Mouse (Mus musculus) hindbrain, postnatal 0 days (tissue): ENCODE measurements around the gene Tprg. TPM values are rescaled to one million over a fixed set of nuclear protein-coding genes. Genes with fewer than 3 reads are reported as not detected.

Experiments
- ATAC-seq: fragments of 200-750 bp; cut with Nextera tagmentation; 2 replicates; pipeline ENCODE4 v1.8.0; 2017; ENCODE audit warnings: mild to moderate bottlenecking, moderate TSS enrichment, moderate library complexity
- DNase-seq: peaks from one replicate; pipeline ENCODE4 v3.0.0-alpha.2; 2015; ENCODE audit warnings: low spot score
- H3K27ac ChIP-seq: fragments of 300-500 bp; sonication (generic); 2 replicates; pipeline ENCODE4 v1.5.1; 2014; ENCODE audit warnings: mild to moderate bottlenecking
- H3K27me3 ChIP-seq: fragments of 300-500 bp; sonication (generic); 2 replicates; pipeline ENCODE4 v1.6.1; 2014; ENCODE audit warnings: low read length, mixed read lengths; ENCODE audit not compliant: insufficient read depth
- H3K36me3 ChIP-seq: fragments of 300-500 bp; sonication (generic); 2 replicates; pipeline ENCODE4 v1.6.1; 2014; ENCODE audit warnings: low read length, mixed read lengths; ENCODE audit not compliant: insufficient read depth
- H3K4me1 ChIP-seq: fragments of 300-500 bp; sonication (generic); 2 replicates; pipeline ENCODE4 v1.6.1; 2014; ENCODE audit warnings: antibody characterized with exemption, low read length, mixed read lengths; ENCODE audit not compliant: insufficient read depth
- H3K4me2 ChIP-seq: fragments of 300-500 bp; sonication (generic); 2 replicates; pipeline ENCODE4 v1.6.1; 2014; ENCODE audit warnings: low read depth, mild to moderate bottlenecking, low read length, moderate library complexity, mixed read lengths
- H3K4me3 ChIP-seq: fragments of 300-500 bp; sonication (generic); 2 replicates; pipeline ENCODE4 v1.5.1; 2014; ENCODE audit warnings: low read length
- H3K9ac ChIP-seq: fragments of 300-500 bp; sonication (generic); replicated peaks from 2 replicates; pipeline ENCODE4 v1.6.1; 2014; ENCODE audit warnings: mild to moderate bottlenecking, low read length, moderate library complexity, mixed read lengths
- H3K9me3 ChIP-seq: fragments of 300-500 bp; sonication (generic); 2 replicates; pipeline ENCODE4 v1.6.1; 2016; ENCODE audit warnings: low read length, mixed read lengths
- CTCF ChIP-seq: IDR thresholded peaks from 2 replicates; pipeline ENCODE4 v1.5.1; 2016; ENCODE audit warnings: antibody characterized with exemption, control low read depth, low read depth
- WGBS: fragments of 180-500 bp; shearing (Covaris S2); extraction: QIAGEN DNeasy Blood & Tissue Kit; methylation state at CpG from one replicate; pipeline ENCODE4 v1.1.7; 2014; 5-methylcytosine and 5-hydroxymethylcytosine counted together
- polyA plus RNA-seq: library from polyadenylated mRNA; unstranded; fragments of >200 nt; fragmentation: Nextera tagmentation; extraction: Ambion mirVana; gene quantifications from 2 replicates; pipeline ENCODE4 v1.2.1, GENCODE M21; 2015
- total RNA-seq: library from RNA; depleted of rRNA; stranded (reverse); fragments of >200 nt; gene quantifications from 2 replicates; pipeline ENCODE4 v1.2.3, GENCODE M21; 2014

The Tprg gene
- total and polyA plus RNA-seq, 2 experiments from 2014 or later, result 0.13 to 0.16 TPM

DNA sequence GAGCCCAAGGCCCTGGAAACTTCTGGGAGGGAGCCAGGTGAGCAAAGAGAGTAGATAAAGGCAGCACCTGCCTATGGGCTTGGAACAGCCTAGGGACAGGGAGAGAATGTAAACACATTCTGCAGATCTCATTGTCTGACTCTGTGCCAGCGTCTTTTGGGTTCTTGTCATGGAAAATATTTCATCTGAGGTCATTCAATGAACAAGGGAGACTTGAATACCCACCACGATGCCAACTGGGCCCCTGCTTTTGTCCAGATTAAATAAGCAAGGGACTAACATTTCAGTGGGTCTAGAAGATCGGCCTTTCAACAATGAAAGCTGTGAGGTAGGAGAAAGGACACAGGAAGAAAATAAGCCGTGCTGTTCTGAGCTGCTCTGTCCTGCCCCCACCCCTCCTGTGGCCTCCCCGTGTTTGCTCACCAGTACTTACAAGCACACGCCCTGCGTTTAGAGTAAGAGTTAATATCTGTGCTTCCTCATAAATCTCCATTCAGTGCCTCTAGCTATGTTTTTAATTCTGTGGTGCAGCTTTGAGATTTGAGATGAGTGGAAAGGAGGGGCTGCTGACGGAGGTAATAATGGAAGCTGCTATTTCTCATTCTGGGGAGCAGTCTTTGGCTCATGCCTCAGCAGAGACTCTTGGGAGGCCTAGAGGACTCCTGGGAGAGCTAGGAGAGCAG, 120.7 kb downstream of the Tprg start:
- H3K27me3 ChIP-seq, result no peaks in the 10 kb centered on the region
- DNase-seq, result peak; percentile 49
- TF ChIP-seq CTCF, result no peak
- H3K4me1 ChIP-seq, result peaks cover 7% of the 10 kb centered on the region; the same call in 1 of the 2 replicates
- H3K36me3 ChIP-seq, result no peaks in the 10 kb centered on the region
- no peaks in the 10 kb centered on the region for H3K9me3 ChIP-seq
- ATAC-seq, result peak; percentile 77
- H3K9ac ChIP-seq, result no peak overlapping the region
- peak overlapping the region; percentile 8; the same call in 1 of the 2 replicates for H3K4me2 ChIP-seq
- peak overlapping the region; percentile 67 for H3K27ac ChIP-seq
- H3K4me3 ChIP-seq, result no peak overlapping the region
- WGBS, result 14% methylated on average over 8 of the region's 8 CpGs

- DNase-seq, result no peak
- H3K27ac ChIP-seq, result no peak overlapping the region
- WGBS, result 67% methylated on average over 6 of the region's 6 CpGs
Measured at GRCm38 (mm10) chr16:25408032-25408431, 121.4 kb downstream of the Tprg start.

GRCm38 (mm10) chr16:25411307-25411706, 124.7 kb downstream of the Tprg start:
- WGBS, result 77% methylated on average over 3 of the region's 3 CpGs
- no peaks in the 10 kb centered on the region for H3K27me3 ChIP-seq
- DNase-seq, result no peak
- H3K4me2 ChIP-seq, result no peak overlapping the region
- no peak for TF ChIP-seq CTCF
- no peak for ATAC-seq
- H3K36me3 ChIP-seq, result no peaks in the 10 kb centered on the region
- H3K27ac ChIP-seq, result no peak overlapping the region
- H3K9ac ChIP-seq, result no peak overlapping the region
- no peaks in the 10 kb centered on the region for H3K9me3 ChIP-seq
- no peak overlapping the region for H3K4me3 ChIP-seq
- peaks cover 7% of the 10 kb centered on the region; the same call in 1 of the 2 replicates for H3K4me1 ChIP-seq

More at GRCm38 (mm10) chr16:25408032-25408431, 121.4 kb downstream of the Tprg start:
- no peak overlapping the region for H3K9ac ChIP-seq
- ATAC-seq, result no peak
- peaks cover 7% of the 10 kb centered on the region; the same call in 1 of the 2 replicates for H3K4me1 ChIP-seq
- H3K4me3 ChIP-seq, result no peak overlapping the region
- H3K9me3 ChIP-seq, result no peaks in the 10 kb centered on the region
- H3K4me2 ChIP-seq, result no peak overlapping the region
- H3K27me3 ChIP-seq, result no peaks in the 10 kb centered on the region
- no peaks in the 10 kb centered on the region for H3K36me3 ChIP-seq
- TF ChIP-seq CTCF, result no peak

- 61% methylated on average over 1 of the region's 1 CpGs for WGBS
- H3K4me2 ChIP-seq, result no peak overlapping the region
- no peaks in the 10 kb centered on the region for H3K9me3 ChIP-seq
- ATAC-seq (no peak), DNase-seq (no peak)
- no peaks in the 10 kb centered on the region for H3K27me3 ChIP-seq
- H3K4me3 ChIP-seq, result no peak overlapping the region
- H3K9ac ChIP-seq, result no peak overlapping the region
- no peaks in the 10 kb centered on the region for H3K36me3 ChIP-seq
- TF ChIP-seq CTCF, result no peak
- H3K27ac ChIP-seq, result no peak overlapping the region
- no peaks in the 10 kb centered on the region for H3K4me1 ChIP-seq
Measured at GRCm38 (mm10) chr16:25413885-25414284, 127.3 kb downstream of the Tprg start.

DNA sequence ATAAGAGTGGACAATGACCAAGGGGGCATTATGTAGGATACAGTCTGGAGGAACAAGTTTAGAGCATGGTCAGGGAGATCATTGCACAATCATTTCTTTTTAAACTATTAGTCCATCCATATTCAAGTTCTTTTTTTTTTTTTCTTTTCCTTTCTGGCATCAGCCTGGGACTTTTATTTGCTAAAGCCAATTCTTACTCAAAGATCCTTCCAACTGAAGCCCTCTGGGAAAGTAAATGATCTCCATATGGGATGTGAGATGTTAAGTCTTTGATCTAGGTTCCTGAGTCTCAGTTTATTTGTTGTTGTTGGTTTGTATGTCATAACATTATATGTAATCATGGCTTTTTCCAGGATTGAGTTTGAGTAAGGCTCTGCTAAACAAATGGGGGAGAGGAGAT, 128.6 kb downstream of the Tprg start:
- H3K4me3 ChIP-seq, result no peak overlapping the region
- TF ChIP-seq CTCF, result no peak
- DNase-seq (no peak), ATAC-seq (no peak)
- H3K36me3 ChIP-seq, result no peaks in the 10 kb centered on the region
- H3K27me3 ChIP-seq, result no peaks in the 10 kb centered on the region
- no peaks in the 10 kb centered on the region for H3K4me1 ChIP-seq
- no peak overlapping the region for H3K4me2 ChIP-seq
- H3K9me3 ChIP-seq, result no peaks in the 10 kb centered on the region
- H3K27ac ChIP-seq, result no peak overlapping the region
- H3K9ac ChIP-seq, result no peak overlapping the region

DNA sequence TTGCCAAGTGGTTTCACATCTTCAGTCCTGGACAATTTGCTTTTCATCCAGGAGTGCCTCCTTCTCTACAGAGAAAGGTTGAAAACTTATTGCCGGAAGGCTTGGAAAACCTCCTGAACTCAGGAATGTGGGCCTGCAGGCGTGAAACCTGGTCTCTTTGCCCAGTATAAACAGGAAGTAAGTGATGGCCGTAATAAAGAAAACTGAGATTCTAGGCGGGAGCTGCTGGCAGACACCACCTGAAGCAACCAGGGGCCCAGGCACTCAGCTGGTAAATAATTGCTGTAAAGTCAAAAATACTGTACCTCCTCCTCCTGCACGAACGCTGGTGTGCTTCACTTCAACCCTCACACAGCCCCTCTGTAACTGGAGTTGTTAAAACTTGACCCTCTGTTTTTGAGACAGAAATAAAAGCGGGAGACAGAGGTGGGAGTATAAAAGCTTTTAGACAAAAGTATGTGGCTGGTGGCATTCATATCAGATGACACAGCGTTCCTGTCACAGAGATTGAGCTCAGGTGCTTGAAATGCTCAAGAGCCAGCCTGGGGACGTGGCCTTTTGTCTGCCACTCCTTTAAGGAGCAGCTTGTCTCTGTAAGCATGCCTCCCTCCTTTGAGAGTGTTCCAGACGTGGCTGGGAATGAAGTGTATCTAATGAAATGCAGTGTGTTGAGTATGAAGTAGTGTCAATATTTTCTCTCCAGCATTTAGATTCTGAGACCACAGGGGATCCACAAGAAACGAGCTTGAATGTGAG, 131.4 kb downstream of the Tprg start:
- 53% methylated on average over 11 of the region's 11 CpGs for WGBS
- Histone ChIP-seq H3K27me3 (no peaks in the 10 kb centered on the region), H3K9ac (no peak overlapping the region), H3K36me3 (no peaks in the 10 kb centered on the region), H3K4me2 (no peak overlapping the region), H3K27ac (no peak overlapping the region), H3K4me3 (no peak overlapping the region), H3K9me3 (no peaks in the 10 kb centered on the region), H3K4me1 (no peaks in the 10 kb centered on the region)
- no peak for TF ChIP-seq CTCF
- ATAC-seq (no peak), DNase-seq (no peak)

DNA sequence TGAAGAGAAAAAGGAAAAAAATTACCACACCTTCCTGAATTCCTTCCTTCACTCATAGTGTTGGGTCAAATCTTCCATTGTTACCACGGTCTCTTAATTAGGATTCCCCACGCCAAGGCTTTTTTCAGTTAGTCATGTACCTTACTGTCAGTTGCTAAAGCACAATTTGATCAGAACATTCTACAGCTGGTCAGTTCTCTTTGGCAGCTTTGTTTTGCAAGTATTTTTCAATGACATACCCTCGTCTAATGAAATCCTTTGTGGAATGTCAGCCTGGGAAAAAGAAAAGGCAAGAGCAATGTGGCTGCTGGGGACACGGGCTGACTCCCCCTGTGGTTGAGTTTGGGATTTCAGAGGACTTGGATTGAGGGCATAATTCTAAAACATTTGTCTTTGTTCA, 136.4 kb downstream of the Tprg start:
- Histone ChIP-seq H3K4me2 (no peak overlapping the region), H3K9ac (no peak overlapping the region), H3K27ac (no peak overlapping the region), H3K36me3 (no peaks in the 10 kb centered on the region), H3K27me3 (no peaks in the 10 kb centered on the region), H3K4me3 (no peak overlapping the region), H3K9me3 (no peaks in the 10 kb centered on the region), H3K4me1 (no peaks in the 10 kb centered on the region)
- TF ChIP-seq CTCF, result no peak
- DNase-seq (no peak), ATAC-seq (no peak)
- WGBS, result 55% methylated on average over 4 of the region's 4 CpGs
